ENCODE assay signal across 23 mouse cellular contexts in the genomic region with DNA sequence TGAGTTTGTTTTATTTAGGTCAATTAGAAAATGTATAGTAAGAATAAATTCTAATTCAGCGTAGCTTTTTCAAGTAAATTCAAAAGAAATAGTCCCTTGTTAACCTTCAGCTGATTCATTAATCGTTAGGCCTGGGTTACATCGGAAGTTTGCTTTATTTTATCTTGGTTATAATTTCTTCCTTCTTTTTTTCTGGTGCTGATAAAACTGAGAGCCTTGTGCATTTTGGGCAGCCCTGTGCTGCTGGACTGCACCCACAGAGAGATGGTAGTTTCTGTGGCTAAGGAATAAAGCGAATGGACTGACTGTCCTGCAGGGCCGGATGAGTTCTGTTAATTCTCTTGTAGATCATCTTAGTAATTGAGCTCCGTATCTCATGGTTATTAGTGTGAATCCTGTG. TPM values are rescaled to one million over a fixed set of nuclear protein-coding genes. Genes with fewer than 3 reads are reported as not detected.
DNase-seq lines count a peak whose midpoint lies in the region; ATAC-seq and TF ChIP-seq lines count a peak whose summit lies in the region.
"Had no signal": no experiment of that assay in that cellular context is flagged by ENCODE, and none has a peak within 500 bp of the region (broad histone marks: within the 10 kb centered on the region; RNA-seq: fewer than 3 reads in every experiment).

No protein-coding gene starts in this region.

- 86% methylated on average over 6 of the region's 6 CpGs for WGBS in lung, embryonic 16.5 days
- WGBS in olfactory bulb, adult 2 months, result 60% methylated on average over 6 of the region's 6 CpGs
- 87% methylated on average over 6 of the region's 6 CpGs for WGBS in midbrain, postnatal 0 days

- H3K9me3 ChIP-seq in lung, embryonic 16.5 days (ENCODE audit: control insufficient read depth, low read length), result no peaks in the 10 kb centered on the region
- no peaks in the 10 kb centered on the region for H3K9me3 ChIP-seq in MEL (replicated peaks; ENCODE audit: insufficient read depth, low read length)
- no peaks in the 10 kb centered on the region for H3K9me3 ChIP-seq in midbrain, postnatal 0 days (ENCODE audit: low read length)
- H3K9me3 ChIP-seq: G1E had no signal

- peak; percentile 84 to 89 for TF ChIP-seq EP300 in MEL (IDR thresholded peaks at IDR 0.05; ENCODE audit: low read depth in 1 of 2, low read length in 2 of 2)

- H3K4me2 ChIP-seq in lung, embryonic 16.5 days (ENCODE audit: low read depth, low read length), result no peak overlapping the region
- no peak overlapping the region for H3K4me2 ChIP-seq in midbrain, postnatal 0 days (ENCODE audit: low read depth, low read length, poor library complexity, severe bottlenecking)

- no peak overlapping the region for H3K4me3 ChIP-seq in layer of hippocampus, adult 2 months
- no peak overlapping the region for H3K4me3 ChIP-seq in lung, embryonic 16.5 days (ENCODE audit: low read length)
- no peak overlapping the region for H3K4me3 ChIP-seq in MEL (ENCODE audit: control insufficient read depth in 1 of 2, insufficient read depth in 1 of 2, low read depth in 2 of 2, low read length in 2 of 2)
- no peak overlapping the region for H3K4me3 ChIP-seq in olfactory bulb, adult 2 months (ENCODE audit: insufficient read depth, low read depth, low read length)
- no peak overlapping the region for H3K4me3 ChIP-seq in midbrain, postnatal 0 days (ENCODE audit: low read depth, low read length)

- no peak for DNase-seq in layer of hippocampus, adult 2 months (ENCODE audit: low spot score in 2 of 2)
- DNase-seq in layer of hippocampus, adult 9-10 months (ENCODE audit: low spot score), result no peak
- no peak for DNase-seq in lung, postnatal 4 days
- DNase-seq in MEL (ENCODE audit: low read depth, low spot score), result peak; percentile 58
- DNase-seq in midbrain, postnatal 0 days (ENCODE audit: low spot score), result no peak
- no peak for DNase-seq in left cerebral cortex, adult 18-20 months (ENCODE audit: low spot score in 2 of 2)
- DNase-seq: adrenal gland, adult 2 months; adrenal gland, adult 8-10 months; adrenal gland, postnatal 10 days; adrenal gland, postnatal 14 days; adrenal gland, postnatal 25 days; adrenal gland, postnatal 36 days; B cell, adult 2 months; cerebellum, adult 11 months; cerebellum, adult 11-12 months; cerebellum, adult 18-20 months had no signal

- no peak for TF ChIP-seq CTCF in layer of hippocampus, adult 2 months (conservative IDR thresholded peaks at IDR 0.05)
- no peak for TF ChIP-seq CTCF in MEL (IDR thresholded peaks at IDR 0.05 in 2 of 3, conservative IDR thresholded peaks at IDR 0.05 in 1 of 3; ENCODE audit: control insufficient read depth in 1 of 3, insufficient read depth in 1 of 3, low read depth in 2 of 3, low read length in 3 of 3, poor library complexity in 1 of 3, severe bottlenecking in 1 of 3)
- TF ChIP-seq CTCF in olfactory bulb, adult 2 months (IDR thresholded peaks at IDR 0.05; ENCODE audit: insufficient read depth, low read depth, low read length), result no peak
- no peak for TF ChIP-seq CTCF in midbrain, postnatal 0 days (IDR thresholded peaks at IDR 0.05)

- ATAC-seq in lung, embryonic 16.5 days (ENCODE audit: low read depth), result no peak
- ATAC-seq in midbrain, postnatal 0 days (ENCODE audit: low FRiP score), result no peak
- ATAC-seq: activated CD4-positive, CD25-positive, alpha-beta regulatory T cell, adult 4 months; CD4-positive, CD25-positive, alpha-beta regulatory T cell, adult 4 months; Patski had no signal

- H3K27ac ChIP-seq in layer of hippocampus, adult 2 months, result peak overlapping the region; percentile 60
- H3K27ac ChIP-seq in lung, embryonic 16.5 days (ENCODE audit: low read length), result peak overlapping the region; percentile 18; the same call in 1 of the 2 replicates
- peak overlapping the region; percentile 75 for H3K27ac ChIP-seq in MEL (ENCODE audit: control insufficient read depth, low read depth, low read length)
- H3K27ac ChIP-seq in olfactory bulb, adult 2 months (ENCODE audit: insufficient read depth, low read depth, low read length), result peak overlapping the region; percentile 11; the same call in 1 of the 2 replicates
- H3K27ac ChIP-seq in midbrain, postnatal 0 days (ENCODE audit: low read depth, low read length), result no peak overlapping the region

- H3K4me1 ChIP-seq in lung, embryonic 16.5 days (replicated peaks; ENCODE audit: control insufficient read depth, insufficient read depth, low read length), result peaks cover 4% of the 10 kb centered on the region; the same call in 1 of the 2 replicates
- H3K4me1 ChIP-seq in MEL (ENCODE audit: control insufficient read depth in 1 of 2, insufficient read depth in 2 of 2, low read length in 2 of 2), result peaks cover 25 to 43% of the 10 kb centered on the region in 2 experiments
- peaks cover 71% of the 10 kb centered on the region for H3K4me1 ChIP-seq in olfactory bulb, adult 2 months (ENCODE audit: control insufficient read depth, insufficient read depth, low read length)
- H3K4me1 ChIP-seq in midbrain, postnatal 0 days (ENCODE audit: insufficient read depth, low read length), result no peaks in the 10 kb centered on the region

- TF ChIP-seq RAD21 in MEL (IDR thresholded peaks at IDR 0.05; ENCODE audit: low read depth, low read length), result no peak

- no peak; a peak in 1 of 4 replicates for TF ChIP-seq POLR2A in MEL (IDR thresholded peaks at IDR 0.05; ENCODE audit: control insufficient read depth in 1 of 2, insufficient read depth in 1 of 2, low read depth in 1 of 2, low read length in 2 of 2, poor library complexity in 1 of 2)
- TF ChIP-seq POLR2A in olfactory bulb, adult 2 months (IDR thresholded peaks at IDR 0.05; ENCODE audit: insufficient read depth, low read depth, low read length), result no peak

- H3K36me3 ChIP-seq in lung, embryonic 16.5 days (ENCODE audit: control insufficient read depth, insufficient read depth, low read length), result peaks cover 43% of the 10 kb centered on the region
- peaks cover 0 to 38% of the 10 kb centered on the region in 2 experiments; a peak in 3 of 4 replicates for H3K36me3 ChIP-seq in MEL (ENCODE audit: control insufficient read depth in 1 of 2, insufficient read depth in 2 of 2, low read length in 2 of 2)
- peaks cover 84% of the 10 kb centered on the region for H3K36me3 ChIP-seq in midbrain, postnatal 0 days (ENCODE audit: insufficient read depth, low read length)

- H3K27me3 ChIP-seq in lung, embryonic 16.5 days (ENCODE audit: control insufficient read depth, insufficient read depth, low read depth, low read length), result no peaks in the 10 kb centered on the region
- H3K27me3 ChIP-seq in MEL (ENCODE audit: control insufficient read depth in 1 of 2, insufficient read depth in 2 of 2, low read length in 2 of 2), result no peaks in the 10 kb centered on the region
- H3K27me3 ChIP-seq in midbrain, postnatal 0 days (ENCODE audit: insufficient read depth, low read length), result no peaks in the 10 kb centered on the region
- H3K27me3 ChIP-seq: CH12.LX, Patski had no signal

- H3K79me2 ChIP-seq in MEL (ENCODE audit: control insufficient read depth, insufficient read depth, low read length, poor library complexity), result no peaks in the 10 kb centered on the region

- H3K9ac ChIP-seq in lung, embryonic 16.5 days (ENCODE audit: low read length), result no peak overlapping the region
- peak overlapping the region; percentile 3 for H3K9ac ChIP-seq in MEL (ENCODE audit: control insufficient read depth, low read depth, low read length, poor library complexity, severe bottlenecking)
- no peak overlapping the region for H3K9ac ChIP-seq in midbrain, postnatal 0 days (replicated peaks; ENCODE audit: low read length, poor library complexity, severe bottlenecking)

TF ChIP-seq in MEL, 35 proteins besides CTCF, POLR2A, EP300 and RAD21 (continues in another document):
- TF ChIP-seq GATA1 (IDR thresholded peaks at IDR 0.05; ENCODE audit: low read depth, low read length), result peak; percentile 86
- TF ChIP-seq ZKSCAN1 (IDR thresholded peaks at IDR 0.05; ENCODE audit: low read depth, low read length), result no peak
- TF ChIP-seq GABPA (IDR thresholded peaks at IDR 0.05; ENCODE audit: low read depth, low read length), result no peak
- 0 out of 2 replicates have a peak, but pooled peaks have one; percentile 60 for TF ChIP-seq RCOR1 (IDR thresholded peaks at IDR 0.05; ENCODE audit: low read depth, low read length)
- no peak for TF ChIP-seq HCFC1 (IDR thresholded peaks at IDR 0.05; ENCODE audit: low read depth, low read length)
- 0 out of 2 replicates have a peak, but pooled peaks have one; percentile 17 for TF ChIP-seq MYB (IDR thresholded peaks at IDR 0.05; ENCODE audit: low read depth, low read length)
- peak; percentile 83 for TF ChIP-seq ZNF384 (IDR thresholded peaks at IDR 0.05; ENCODE audit: low read depth, low read length)
- peak; percentile 64; the same call in 1 of the 2 replicates for TF ChIP-seq MAX (IDR thresholded peaks at IDR 0.05; ENCODE audit: low read length)
- peak; percentile 75 for TF ChIP-seq TCF12 (IDR thresholded peaks at IDR 0.05; ENCODE audit: low read depth, low read length)
- 0 out of 2 replicates have a peak, but pooled peaks have one; percentile 5 for TF ChIP-seq ELF1 (IDR thresholded peaks at IDR 0.05; ENCODE audit: low read depth, low read length)
- TF ChIP-seq ETS1 (IDR thresholded peaks at IDR 0.05; ENCODE audit: low read depth, low read length), result peak; percentile 86

RNA-seq across cellular contexts. Expression of gene Sec14l1, which starts 37.6 kb away (rescaled TPM):
- 100 to 1,000 TPM; 226 to 239 TPM for total RNA-seq in layer of hippocampus, adult 2 months (2021)
- polyA plus RNA-seq in lung, embryonic 16.5 days (2015; fragmentation: Nextera tagmentation; extraction: Ambion mirVana), result 74.5 and 76.5 TPM in 2 replicates
- 42.0 and 44.6 TPM in 2 replicates for total RNA-seq in MEL (2012; rRNA removed)
- polyA plus RNA-seq in MEL (2012; ENCODE audit: insufficient read depth in 1 of 2, insufficient read length in 2 of 2, low read depth in 1 of 2, low replicate concordance in 2 of 2, missing spikeins in 1 of 2), result 10 to 100 TPM in 1 of 2 experiments, not detected in 1; 55.9 TPM
- polyA plus RNA-seq in olfactory bulb, adult 2 months (2012; ENCODE audit: insufficient read depth, insufficient read length, low replicate concordance, missing spikeins), result not detected in 2 replicates
- 63.5 and 71.1 TPM in 2 replicates for total RNA-seq in midbrain, postnatal 0 days (2014; rRNA removed)
- polyA plus RNA-seq in midbrain, postnatal 0 days (2015; fragmentation: Nextera tagmentation; extraction: Ambion mirVana), result 48.0 and 49.2 TPM in 2 replicates
- 100 to 1,000 TPM; 203 to 219 TPM for total RNA-seq in left cerebral cortex, adult 18-20 months (2021)

RNA-seq across cellular contexts. Expression of gene Sept9, which starts 46.9 kb away (rescaled TPM):
- total RNA-seq in layer of hippocampus, adult 2 months (2021), result 100 to 1,000 TPM; 102 to 114 TPM
- polyA plus RNA-seq in lung, embryonic 16.5 days (2015; fragmentation: Nextera tagmentation; extraction: Ambion mirVana), result 128 and 139 TPM in 2 replicates
- 163 and 205 TPM in 2 replicates for total RNA-seq in MEL (2012; rRNA removed)
- 100 to 1,000 TPM in 1 of 2 experiments, 10 to 100 TPM in 1; 49.7 to 196 TPM for polyA plus RNA-seq in MEL (2012; ENCODE audit: insufficient read depth in 1 of 2, insufficient read length in 2 of 2, low read depth in 1 of 2, low replicate concordance in 2 of 2, missing spikeins in 1 of 2)
- 157 TPM in 1 of 2 replicates, not detected in the other for polyA plus RNA-seq in olfactory bulb, adult 2 months (2012; ENCODE audit: insufficient read depth, insufficient read length, low replicate concordance, missing spikeins)
- 105 and 108 TPM in 2 replicates for total RNA-seq in midbrain, postnatal 0 days (2014; rRNA removed)
- 95.3 and 100 TPM in 2 replicates for polyA plus RNA-seq in midbrain, postnatal 0 days (2015; fragmentation: Nextera tagmentation; extraction: Ambion mirVana)
- 10 to 100 TPM; 82.6 to 90.6 TPM for total RNA-seq in left cerebral cortex, adult 18-20 months (2021)
